Mouse (Mus musculus) embryonic facial prominence, embryonic 11.5 days (tissue): ENCODE measurements at regions not wholly inside any gene's neighbourhood (a gene's known extent, or its start where the extent isn't known, plus 50 kb on each side); places are given as distances from the start of the nearest gene placed in this dataset.

ENCODE experiments used
- ATAC-seq: fragments of 200-750 bp; cut with Nextera tagmentation; replicated peaks from 2 replicates; pipeline ENCODE4 v1.8.0; 2017; ENCODE audit warnings: low read depth; ENCODE audit not compliant: insufficient number of reproducible peaks, low FRiP score, low TSS enrichment
- DNase-seq: peaks from one replicate; pipeline ENCODE4 v3.0.0-alpha.2; 2015; ENCODE audit warnings: low spot score
- H3K27ac ChIP-seq: fragments of 300-500 bp; sonication (generic); replicated peaks from 2 replicates; pipeline ENCODE4 v1.5.1; 2014; ENCODE audit warnings: mild to moderate bottlenecking, low read depth, low read length, control low read depth
- H3K27me3 ChIP-seq: fragments of 300-500 bp; sonication (generic); 2 replicates; pipeline ENCODE4 v1.6.1; 2014; ENCODE audit warnings: mild to moderate bottlenecking, low read length, moderate library complexity, mixed read lengths; ENCODE audit not compliant: control insufficient read depth, insufficient read depth
- H3K36me3 ChIP-seq: fragments of 300-500 bp; sonication (generic); replicated peaks from 2 replicates; pipeline ENCODE4 v1.6.1; 2014; ENCODE audit warnings: low read depth, mild to moderate bottlenecking, low read length, moderate library complexity, mixed read lengths; ENCODE audit not compliant: control insufficient read depth, insufficient read depth
- H3K4me1 ChIP-seq: fragments of 300-500 bp; sonication (generic); 2 replicates; pipeline ENCODE4 v1.6.1; 2014; ENCODE audit warnings: low read length, mixed read lengths; ENCODE audit not compliant: control insufficient read depth, insufficient read depth
- H3K4me2 ChIP-seq: fragments of 300-500 bp; sonication (generic); 2 replicates; pipeline ENCODE4 v1.6.1; 2014; ENCODE audit warnings: low read depth, mild to moderate bottlenecking, control low read depth, low read length, moderate library complexity
- H3K4me3 ChIP-seq: fragments of 300-500 bp; sonication (generic); 2 replicates; pipeline ENCODE4 v1.5.1; 2014; ENCODE audit warnings: low read depth, low read length, control low read depth
- H3K9ac ChIP-seq: fragments of 300-500 bp; sonication (generic); replicated peaks from 2 replicates; pipeline ENCODE4 v1.6.1; 2014; ENCODE audit warnings: mild to moderate bottlenecking, control low read depth, low read length
- H3K9me3 ChIP-seq: fragments of 300-500 bp; sonication (generic); replicated peaks from 2 replicates; pipeline ENCODE4 v1.6.1; 2016; ENCODE audit warnings: mild to moderate bottlenecking, low read length, inconsistent platforms, mixed read lengths; ENCODE audit not compliant: control insufficient read depth
- WGBS: fragments of 180-500 bp; shearing (Covaris S2); extraction: QIAGEN DNeasy Blood & Tissue Kit; methylation state at CpG from one replicate; pipeline ENCODE4 v1.1.7; 2014; 5-methylcytosine and 5-hydroxymethylcytosine counted together

DNA sequence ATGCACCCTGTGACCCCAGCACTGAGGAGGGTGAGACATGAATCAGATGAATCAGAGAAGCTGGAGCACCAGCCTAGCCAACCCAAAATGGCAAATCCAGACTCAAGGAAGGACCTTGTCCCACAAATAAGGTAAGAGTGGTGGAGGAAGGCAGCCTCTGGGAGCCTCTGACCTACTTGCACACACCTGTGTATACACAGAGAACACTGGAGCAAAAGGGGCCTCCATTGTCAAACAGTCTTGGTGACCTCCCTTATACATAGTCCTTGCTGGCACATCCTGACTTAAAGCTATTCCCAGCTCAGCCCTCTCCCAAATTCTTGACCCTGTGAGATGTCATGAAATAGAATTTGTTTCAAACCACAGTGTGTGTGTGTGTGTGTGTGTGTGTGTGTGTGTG lies 57.1 kb downstream of the Inhbb start:
- Histone ChIP-seq H3K4me3 (no peak overlapping the region), H3K36me3 (no peaks in the 10 kb centered on the region), H3K4me2 (no peak overlapping the region), H3K9me3 (no peaks in the 10 kb centered on the region), H3K9ac (no peak overlapping the region), H3K27me3 (no peaks in the 10 kb centered on the region), H3K4me1 (no peaks in the 10 kb centered on the region), H3K27ac (no peak overlapping the region)
- ATAC-seq (no peak), DNase-seq (no peak)

DNA sequence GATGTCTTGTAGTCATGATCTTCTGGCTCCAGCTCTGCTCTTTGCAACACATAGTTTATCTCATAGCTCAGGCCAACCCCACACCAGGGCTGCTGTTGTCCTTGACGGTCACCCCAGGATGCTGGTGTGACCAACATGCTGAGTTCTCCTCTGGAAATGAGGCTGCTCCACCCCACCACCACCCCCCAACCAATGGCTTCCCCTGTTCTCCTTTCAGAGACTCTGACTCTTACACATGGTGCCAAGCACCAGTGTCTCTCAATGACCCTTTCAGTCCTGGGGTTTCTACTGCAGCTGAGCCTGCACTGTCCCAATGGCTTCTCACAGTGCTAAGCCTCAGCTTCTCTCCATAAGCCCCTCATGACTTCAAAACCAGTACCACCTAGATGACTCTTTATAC lies 64.0 kb downstream of the Inhbb start:
- DNase-seq (no peak), ATAC-seq (no peak)
- no peak overlapping the region for H3K27ac ChIP-seq
- 68% methylated on average over 1 of the region's 1 CpGs for WGBS
- H3K9ac ChIP-seq: no peak overlapping the region
- H3K9me3 ChIP-seq: no peaks in the 10 kb centered on the region
- H3K4me2 ChIP-seq: no peak overlapping the region
- H3K27me3 ChIP-seq: no peaks in the 10 kb centered on the region
- no peak overlapping the region for H3K4me3 ChIP-seq
- no peaks in the 10 kb centered on the region for H3K36me3 ChIP-seq
- H3K4me1 ChIP-seq: no peaks in the 10 kb centered on the region

DNA sequence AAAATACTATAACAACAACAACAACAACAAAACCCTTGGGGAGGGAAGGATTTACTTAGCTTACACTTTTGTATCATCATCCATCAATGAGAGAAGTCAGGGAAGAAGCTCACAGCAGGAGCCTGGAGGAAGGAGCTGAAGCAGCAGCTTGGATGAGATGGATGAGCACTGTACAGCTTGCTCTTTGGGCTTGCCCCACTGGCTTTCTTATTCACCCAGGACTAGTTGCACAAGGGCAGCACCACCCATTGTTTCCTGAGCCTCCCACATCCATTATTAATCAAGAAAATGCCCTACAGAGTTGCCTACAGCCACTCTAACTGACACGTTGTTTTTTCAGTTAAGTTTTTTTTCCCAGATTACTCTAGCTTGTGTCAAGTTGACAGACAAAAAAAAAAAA lies 65.1 kb downstream of the Inhbb start:
- no peaks in the 10 kb centered on the region for H3K36me3 ChIP-seq
- H3K4me3 ChIP-seq: no peak overlapping the region
- H3K9ac ChIP-seq: no peak overlapping the region
- H3K9me3 ChIP-seq: no peaks in the 10 kb centered on the region
- H3K4me1 ChIP-seq: no peaks in the 10 kb centered on the region
- WGBS: 28% methylated on average over 1 of the region's 1 CpGs
- no peaks in the 10 kb centered on the region for H3K27me3 ChIP-seq
- no peak overlapping the region for H3K27ac ChIP-seq
- DNase-seq: no peak
- H3K4me2 ChIP-seq: no peak overlapping the region
- ATAC-seq: no peak

DNA sequence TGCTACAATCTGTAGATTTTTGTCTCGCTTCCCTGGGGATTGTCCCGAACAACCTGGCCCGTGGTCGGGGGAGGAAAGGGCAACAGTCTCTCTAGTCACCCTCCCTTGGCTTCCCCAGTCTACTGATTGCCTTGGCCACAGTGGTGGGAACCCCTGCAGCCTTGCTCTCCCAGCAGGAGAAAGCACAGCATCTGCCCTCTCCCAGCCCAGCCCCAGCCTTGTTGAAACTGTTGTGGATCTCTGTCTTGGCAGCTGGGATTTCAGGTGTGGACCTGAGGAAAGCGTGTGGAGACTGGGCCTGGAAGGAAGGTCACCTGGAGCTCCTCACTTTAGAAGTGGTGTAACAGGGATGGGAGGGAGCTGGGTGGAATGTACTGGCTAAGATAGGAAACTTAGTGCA lies 66.6 kb downstream of the Inhbb start:
- no peaks in the 10 kb centered on the region for H3K36me3 ChIP-seq
- H3K4me1 ChIP-seq: no peaks in the 10 kb centered on the region
- H3K4me3 ChIP-seq: no peak overlapping the region
- H3K27ac ChIP-seq: no peak overlapping the region
- DNase-seq (no peak), ATAC-seq (no peak)
- no peak overlapping the region for H3K4me2 ChIP-seq
- no peaks in the 10 kb centered on the region for H3K27me3 ChIP-seq
- H3K9ac ChIP-seq: no peak overlapping the region
- H3K9me3 ChIP-seq: no peaks in the 10 kb centered on the region
- 75% methylated on average over 5 of the region's 5 CpGs for WGBS

DNA sequence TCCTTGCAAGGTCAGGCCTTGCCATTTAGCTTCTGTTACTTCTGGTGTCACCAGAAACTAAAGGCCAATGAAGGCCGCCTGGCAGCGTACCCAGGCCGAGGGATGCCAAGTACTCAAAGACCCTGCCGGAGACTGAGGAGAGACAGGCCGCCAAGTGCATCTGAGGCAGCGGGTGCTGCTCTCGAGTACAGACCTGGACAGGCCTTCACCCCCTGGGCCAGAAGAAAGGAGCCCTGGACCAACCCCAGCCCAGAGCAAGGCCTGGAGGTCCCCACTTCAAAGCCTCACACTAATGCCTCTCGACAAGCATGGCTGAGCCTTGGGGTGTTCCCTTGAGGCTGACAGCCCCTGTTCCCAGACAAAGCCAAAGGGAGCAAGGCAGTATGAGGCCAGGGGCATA lies 70.5 kb downstream of the Inhbb start:
- Histone ChIP-seq H3K9me3 (no peaks in the 10 kb centered on the region), H3K4me2 (no peak overlapping the region), H3K27ac (no peak overlapping the region), H3K36me3 (no peaks in the 10 kb centered on the region), H3K4me1 (no peaks in the 10 kb centered on the region; the same call in 1 of the 2 replicates), H3K4me3 (no peak overlapping the region), H3K27me3 (no peaks in the 10 kb centered on the region), H3K9ac (no peak overlapping the region)
- DNase-seq (no peak), ATAC-seq (no peak)
- 89% methylated on average over 8 of the region's 8 CpGs for WGBS

DNA sequence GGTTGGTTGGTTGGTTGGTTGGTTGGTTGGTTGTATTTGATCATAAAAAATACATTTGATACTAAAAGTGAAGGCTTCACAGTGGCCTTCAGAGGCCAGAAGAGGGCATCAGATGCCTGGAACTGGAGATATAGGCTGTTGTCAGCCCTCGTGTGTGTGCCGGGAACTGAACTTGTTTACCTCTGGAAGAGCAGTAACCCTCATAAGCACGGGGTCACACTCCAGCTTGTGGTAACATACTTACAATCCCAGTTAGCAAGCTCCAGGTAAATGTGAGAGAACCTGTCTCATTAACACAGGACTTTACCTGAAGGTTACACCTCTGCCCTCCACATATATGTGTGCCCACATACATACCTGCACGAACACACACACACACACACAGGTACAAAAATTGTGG lies 71.2 kb downstream of the Inhbb start:
- Histone ChIP-seq H3K4me1 (no peaks in the 10 kb centered on the region; the same call in 1 of the 2 replicates), H3K27ac (no peak overlapping the region), H3K36me3 (no peaks in the 10 kb centered on the region), H3K27me3 (no peaks in the 10 kb centered on the region), H3K4me3 (no peak overlapping the region), H3K4me2 (no peak overlapping the region), H3K9ac (no peak overlapping the region), H3K9me3 (no peaks in the 10 kb centered on the region)
- 90% methylated on average over 4 of the region's 4 CpGs for WGBS
- ATAC-seq (no peak), DNase-seq (no peak)

DNA sequence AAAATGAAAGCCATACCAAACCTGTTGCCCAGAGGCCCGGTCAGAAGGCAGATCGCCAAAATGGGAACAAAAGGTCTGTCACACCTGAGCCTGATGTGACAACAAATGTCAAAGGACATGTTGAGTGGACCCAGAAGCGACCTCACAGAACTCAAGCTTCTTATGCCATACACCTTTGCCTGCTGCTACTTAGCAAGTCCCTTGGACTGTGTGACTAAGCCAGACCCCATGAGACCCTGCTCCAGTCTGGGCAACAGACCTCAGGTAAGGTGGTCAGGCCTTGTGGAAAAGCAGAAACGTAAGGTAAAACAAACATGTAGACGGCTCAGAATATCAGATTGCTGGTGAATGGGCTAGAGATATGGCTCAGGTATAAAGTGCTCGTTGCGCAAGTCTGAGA lies 71.8 kb downstream of the Inhbb start:
- H3K9me3 ChIP-seq: no peaks in the 10 kb centered on the region
- no peaks in the 10 kb centered on the region for H3K36me3 ChIP-seq
- ATAC-seq: no peak
- no peak for DNase-seq
- H3K4me1 ChIP-seq: no peaks in the 10 kb centered on the region; the same call in 1 of the 2 replicates
- WGBS: 90% methylated on average over 7 of the region's 7 CpGs
- H3K27me3 ChIP-seq: no peaks in the 10 kb centered on the region
- no peak overlapping the region for H3K4me2 ChIP-seq
- H3K9ac ChIP-seq: no peak overlapping the region
- H3K27ac ChIP-seq: no peak overlapping the region
- no peak overlapping the region for H3K4me3 ChIP-seq

DNA sequence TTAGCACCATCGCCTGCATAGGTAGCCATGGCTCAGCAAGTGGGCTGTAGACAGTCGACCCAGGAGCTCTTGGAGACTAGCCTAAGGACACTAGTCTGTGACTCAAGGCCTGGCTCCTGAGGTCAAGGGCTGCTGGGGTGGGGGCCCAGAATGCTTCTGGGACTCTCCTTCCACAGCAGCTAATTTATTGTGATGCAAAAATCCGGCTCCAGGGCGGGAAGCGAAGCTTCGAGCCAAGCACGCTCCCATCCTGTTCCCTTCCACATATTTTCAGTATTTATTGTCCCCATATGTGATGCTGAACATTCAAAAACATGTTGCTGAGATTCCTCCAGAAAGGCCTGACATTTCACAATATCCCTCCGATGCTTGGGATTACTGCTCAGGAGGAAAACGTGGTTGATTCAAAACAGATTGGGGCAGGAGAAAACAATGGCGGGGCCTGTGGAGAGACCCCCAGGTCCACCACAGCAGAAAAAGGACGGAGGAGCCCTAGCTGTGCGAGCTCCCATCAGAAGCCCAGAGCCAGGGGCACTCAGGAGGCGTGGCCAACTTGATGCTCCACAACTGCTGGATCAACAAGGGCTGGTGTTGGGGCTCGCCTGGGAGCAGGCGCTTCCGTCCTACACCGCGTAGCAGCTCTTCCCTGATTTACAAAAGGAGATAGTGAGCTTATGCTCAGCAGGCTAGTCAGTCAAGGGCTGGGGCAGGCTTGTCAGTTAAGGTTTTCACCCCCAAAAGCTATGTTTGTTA lies 73.4 kb downstream of the Inhbb start:
- H3K27me3 ChIP-seq: no peaks in the 10 kb centered on the region
- no peak overlapping the region for H3K4me2 ChIP-seq
- no peak for ATAC-seq
- H3K36me3 ChIP-seq: no peaks in the 10 kb centered on the region
- H3K9ac ChIP-seq: no peak overlapping the region
- no peaks in the 10 kb centered on the region; the same call in 1 of the 2 replicates for H3K4me1 ChIP-seq
- H3K9me3 ChIP-seq: no peaks in the 10 kb centered on the region
- DNase-seq: peak; percentile 63
- H3K4me3 ChIP-seq: no peak overlapping the region
- no peak overlapping the region for H3K27ac ChIP-seq
- 18% methylated on average over 18 of the region's 18 CpGs for WGBS
